Mouse (Mus musculus) hindbrain, embryonic 14.5 days (tissue): Measurements from ENCODE around the gene BC037034. TPM values are rescaled to one million over a fixed set of nuclear protein-coding genes. Genes with fewer than 3 reads are reported as not detected.
A peak's percentile ranks its signal among the peaks of the same experiment; 100 is the strongest.

Experiments used
- ATAC-seq: fragments of 200-750 bp; cut with Nextera tagmentation; 2 replicates; pipeline ENCODE4 v1.8.0; 2017; ENCODE audit warnings: moderate number of reproducible peaks, mild to moderate bottlenecking, moderate TSS enrichment, moderate library complexity; ENCODE audit not compliant: low FRiP score
- DNase-seq: peaks from one replicate; pipeline ENCODE4 v3.0.0-alpha.2; 2015; ENCODE audit warnings: low spot score
- H3K27ac ChIP-seq: fragments of 300-500 bp; sonication (generic); 2 replicates; pipeline ENCODE4 v1.5.1; 2014; ENCODE audit warnings: mild to moderate bottlenecking, moderate library complexity
- H3K27me3 ChIP-seq: fragments of 300-500 bp; sonication (generic); 2 replicates; pipeline ENCODE4 v1.6.1; 2014; ENCODE audit warnings: mild to moderate bottlenecking, low read length, mixed read lengths; ENCODE audit not compliant: control insufficient read depth, insufficient read depth
- H3K36me3 ChIP-seq: fragments of 300-500 bp; sonication (generic); replicated peaks from 2 replicates; pipeline ENCODE4 v1.6.1; 2014; ENCODE audit not compliant: control insufficient read depth, insufficient read depth
- H3K4me1 ChIP-seq: fragments of 300-500 bp; sonication (generic); replicated peaks from 2 replicates; pipeline ENCODE4 v1.6.1; 2014; ENCODE audit warnings: antibody characterized with exemption, low read length, mixed read lengths; ENCODE audit not compliant: control insufficient read depth, insufficient read depth
- H3K4me2 ChIP-seq: fragments of 300-500 bp; sonication (generic); replicated peaks from 2 replicates; pipeline ENCODE4 v1.6.1; 2014; ENCODE audit warnings: mild to moderate bottlenecking, moderate library complexity
- H3K4me3 ChIP-seq: fragments of 300-500 bp; sonication (generic); replicated peaks from 2 replicates; pipeline ENCODE4 v1.5.1; 2014; ENCODE audit warnings: mild to moderate bottlenecking, low read length
- H3K9ac ChIP-seq: fragments of 300-500 bp; sonication (generic); 2 replicates; pipeline ENCODE4 v1.6.1; 2014
- H3K9me3 ChIP-seq: fragments of 300-500 bp; sonication (generic); 2 replicates; pipeline ENCODE4 v1.6.1; 2016; ENCODE audit warnings: low read length; ENCODE audit not compliant: control insufficient read depth
- WGBS: fragments of 180-500 bp; shearing (Covaris S2); extraction: QIAGEN DNeasy Blood & Tissue Kit; methylation state at CpG from one replicate; pipeline ENCODE4 v1.1.7; 2014; 5-methylcytosine and 5-hydroxymethylcytosine counted together
- polyA plus RNA-seq: library from polyadenylated mRNA; unstranded; fragments of >200 nt; fragmentation: Nextera tagmentation; extraction: Ambion mirVana; gene quantifications from 2 replicates; pipeline ENCODE4 v1.2.1, GENCODE M21; 2014

BC037034 gene
- polyA plus RNA-seq, 1 experiment from 2014 or later = 19.7 TPM

DNA sequence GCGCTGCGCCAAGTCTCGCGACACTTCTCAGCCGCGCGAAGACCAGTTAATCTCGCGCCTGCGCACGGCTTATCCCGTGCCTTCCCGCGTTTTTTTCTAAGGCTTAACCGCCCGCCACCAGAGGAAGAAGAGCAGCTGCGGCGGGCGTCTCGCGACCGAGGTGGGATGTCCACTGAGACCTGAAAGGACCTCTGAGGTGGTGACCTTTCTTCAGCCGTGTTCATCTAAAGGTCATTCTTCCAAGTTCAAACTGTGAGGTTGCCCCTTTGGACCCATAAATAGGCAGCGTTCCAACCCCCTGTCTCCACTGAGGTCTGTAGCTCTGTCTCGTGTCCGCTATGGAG lies 16.6 kb upstream of the BC037034 start:
- H3K27ac ChIP-seq = no peak overlapping the region
- ATAC-seq (no peak), DNase-seq (no peak)
- H3K4me1 ChIP-seq = peaks cover 37% of the 10 kb centered on the region
- H3K36me3 ChIP-seq = peaks cover 28% of the 10 kb centered on the region
- 21% methylated on average over 26 of the region's 26 CpGs for WGBS
- H3K9ac ChIP-seq = no peak overlapping the region
- no peaks in the 10 kb centered on the region for H3K27me3 ChIP-seq
- H3K4me2 ChIP-seq = peak overlapping the region; percentile 68
- H3K4me3 ChIP-seq = peak overlapping the region; percentile 54
- peaks cover 7% of the 10 kb centered on the region; the same call in 1 of the 2 replicates for H3K9me3 ChIP-seq

DNA sequence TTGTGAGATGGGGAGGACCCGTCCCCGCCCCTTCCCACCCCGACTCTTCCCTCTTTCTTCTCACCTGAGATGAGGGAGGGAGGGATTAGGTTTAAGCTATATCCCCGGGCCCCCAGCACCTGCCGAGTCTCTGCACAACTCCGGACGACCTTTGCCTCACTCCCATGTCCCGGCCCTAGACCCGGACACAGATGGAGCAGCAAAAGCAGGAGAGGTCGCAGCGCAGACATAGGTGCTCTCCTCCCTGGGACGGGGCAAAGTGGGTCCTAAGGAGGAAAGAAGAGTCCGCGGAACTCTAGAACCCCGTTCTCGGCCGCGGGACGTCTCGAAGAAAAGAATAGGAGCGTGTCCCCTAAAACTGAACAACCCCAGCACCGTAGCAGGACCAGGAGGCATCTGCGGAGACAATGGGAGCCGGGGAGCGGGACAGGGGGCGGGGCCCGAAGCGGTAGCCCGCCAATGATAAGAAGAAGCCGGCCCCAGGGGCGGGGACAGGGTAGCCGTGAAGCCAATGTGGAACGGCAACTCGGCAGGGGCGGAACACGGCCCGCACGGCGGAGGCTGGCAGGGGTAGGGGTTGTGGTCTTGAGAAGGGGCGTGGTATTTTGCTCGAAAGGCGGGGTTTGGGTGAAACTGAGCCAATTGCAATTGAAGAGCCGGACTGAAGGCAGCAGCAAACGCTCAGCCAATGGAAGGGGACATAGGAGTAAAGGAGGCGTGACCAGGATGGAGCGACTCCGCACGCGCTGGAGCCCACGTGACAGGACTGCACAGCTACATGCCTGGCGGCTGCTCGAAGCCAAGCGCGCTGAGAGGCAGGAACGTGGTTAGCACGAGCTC lies 16.0 kb upstream of the BC037034 start, which contains the start of the genes Gm43720, Gpc2 and Stag3:
Gm43720 (minus strand) TSS at position 374 of the 840 bp plus-strand sequence.
Gpc2 (minus strand) TSS at position 421 of the 840 bp plus-strand sequence.
Stag3 (plus strand) TSS at position 656 of the 840 bp plus-strand sequence.
- peak within 1 kb of the TSS; percentile 64 for H3K27ac ChIP-seq
- ATAC-seq = peak; percentile 99
- peak within 1 kb of the TSS; percentile 68 for H3K4me2 ChIP-seq
- H3K4me1 ChIP-seq = peaks cover 43% of the 10 kb centered on the region
- 1% methylated on average over 56 of the region's 56 CpGs for WGBS
- H3K4me3 ChIP-seq = peak within 1 kb of the TSS; percentile 54
- H3K27me3 ChIP-seq = no peaks in the 10 kb centered on the region
- H3K36me3 ChIP-seq = peaks cover 32% of the 10 kb centered on the region
- H3K9me3 ChIP-seq = peaks cover 7% of the 10 kb centered on the region; the same call in 1 of the 2 replicates
- H3K9ac ChIP-seq = peak within 1 kb of the TSS; percentile 71
- peak; percentile 97 for DNase-seq

DNA sequence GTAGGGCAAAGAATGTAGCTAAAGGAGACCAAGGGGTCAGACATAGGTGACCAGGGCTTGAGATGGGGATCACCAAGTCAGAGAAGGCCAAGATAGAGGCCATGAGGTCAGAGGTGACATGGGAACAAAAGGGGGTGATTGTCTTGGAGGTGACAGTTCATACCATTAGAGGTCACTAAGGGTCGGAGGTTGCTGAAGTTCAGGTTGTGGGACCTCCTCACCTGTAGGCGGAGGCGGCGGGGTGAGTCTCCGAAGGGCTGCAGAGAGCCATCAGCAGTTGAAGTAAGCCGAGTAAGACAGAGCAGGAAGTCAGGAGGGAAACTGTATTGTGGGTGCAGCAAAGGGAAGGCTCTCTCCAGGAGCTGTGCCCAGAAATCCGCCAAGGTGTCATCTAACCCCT lies 14.2 kb upstream of the BC037034 start:
- no peak for DNase-seq
- Histone ChIP-seq H3K4me1 (peaks cover 52% of the 10 kb centered on the region), H3K36me3 (peaks cover 38% of the 10 kb centered on the region)

GRCm38 (mm10) chr5:138275216-138276050 lies 11.6 kb upstream of the BC037034 start:
- H3K36me3 ChIP-seq = peaks cover 38% of the 10 kb centered on the region
- DNase-seq = no peak
- peaks cover 52% of the 10 kb centered on the region for H3K4me1 ChIP-seq
- no peak overlapping the region for H3K27ac ChIP-seq
- H3K4me2 ChIP-seq = peak overlapping the region; percentile 62
- no peaks in the 10 kb centered on the region for H3K27me3 ChIP-seq
- peak overlapping the region; percentile 64 for H3K9ac ChIP-seq
- no peak for ATAC-seq
- 8% methylated on average over 41 of the region's 41 CpGs for WGBS
- peak overlapping the region; percentile 32 for H3K4me3 ChIP-seq
- H3K9me3 ChIP-seq = peaks cover 1% of the 10 kb centered on the region; the same call in 1 of the 2 replicates

More for the DNA sequence above, 14.2 kb upstream of the BC037034 start:
- Histone ChIP-seq H3K9ac (peak overlapping the region; percentile 71), H3K4me3 (peak overlapping the region; percentile 54), H3K4me2 (peak overlapping the region; percentile 68), H3K27ac (no peak overlapping the region), H3K9me3 (peaks cover 7% of the 10 kb centered on the region; the same call in 1 of the 2 replicates), H3K27me3 (no peaks in the 10 kb centered on the region)
- WGBS = 83% methylated on average over 7 of the region's 7 CpGs
- no peak for ATAC-seq

DNA sequence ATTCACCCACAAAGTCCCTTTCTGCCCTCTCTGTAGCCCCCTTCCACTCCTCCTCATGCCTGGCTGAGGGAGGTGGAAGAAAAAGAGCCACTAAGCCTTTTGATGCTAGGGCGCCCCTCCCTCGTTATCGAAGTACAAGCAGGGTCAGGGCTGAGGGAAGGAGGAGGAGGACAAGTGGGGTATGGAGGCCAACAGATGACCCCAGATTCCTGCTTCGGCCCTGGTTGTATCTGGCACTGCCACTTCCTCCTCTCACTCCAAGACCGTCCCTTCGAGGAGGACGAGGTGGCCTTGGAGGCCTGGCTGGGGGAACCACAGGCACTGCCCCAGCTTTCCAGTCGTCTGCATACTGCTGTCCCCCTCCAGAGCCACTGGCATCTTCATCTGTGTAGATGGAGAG lies 10.4 kb upstream of the BC037034 start:
- no peak overlapping the region for H3K4me2 ChIP-seq
- no peak overlapping the region for H3K9ac ChIP-seq
- no peak overlapping the region for H3K27ac ChIP-seq
- ATAC-seq (no peak), DNase-seq (no peak)
- H3K27me3 ChIP-seq = no peaks in the 10 kb centered on the region
- peaks cover 52% of the 10 kb centered on the region for H3K4me1 ChIP-seq
- no peaks in the 10 kb centered on the region for H3K9me3 ChIP-seq
- 42% methylated on average over 8 of the region's 8 CpGs for WGBS
- H3K36me3 ChIP-seq = peaks cover 38% of the 10 kb centered on the region
- no peak overlapping the region for H3K4me3 ChIP-seq

GRCm38 (mm10) chr5:138272409-138272923 lies 8.6 kb upstream of the BC037034 start, which contains the start of gene Gal3st4:
Gene Gal3st4, minus strand, starts transcription at chr5:138272840.
- Histone ChIP-seq H3K9ac (peak within 1 kb of the TSS; percentile 45), H3K4me1 (peaks cover 36% of the 10 kb centered on the region), H3K27me3 (no peaks in the 10 kb centered on the region), H3K4me2 (peak within 1 kb of the TSS; percentile 39), H3K9me3 (no peaks in the 10 kb centered on the region), H3K4me3 (peak within 1 kb of the TSS; percentile 4; the same call in 1 of the 2 replicates), H3K27ac (peak within 1 kb of the TSS; percentile 17; the same call in 1 of the 2 replicates), H3K36me3 (peaks cover 29% of the 10 kb centered on the region)
- ATAC-seq (no peak), DNase-seq (no peak)
- WGBS = 1% methylated on average over 12 of the region's 12 CpGs

DNA sequence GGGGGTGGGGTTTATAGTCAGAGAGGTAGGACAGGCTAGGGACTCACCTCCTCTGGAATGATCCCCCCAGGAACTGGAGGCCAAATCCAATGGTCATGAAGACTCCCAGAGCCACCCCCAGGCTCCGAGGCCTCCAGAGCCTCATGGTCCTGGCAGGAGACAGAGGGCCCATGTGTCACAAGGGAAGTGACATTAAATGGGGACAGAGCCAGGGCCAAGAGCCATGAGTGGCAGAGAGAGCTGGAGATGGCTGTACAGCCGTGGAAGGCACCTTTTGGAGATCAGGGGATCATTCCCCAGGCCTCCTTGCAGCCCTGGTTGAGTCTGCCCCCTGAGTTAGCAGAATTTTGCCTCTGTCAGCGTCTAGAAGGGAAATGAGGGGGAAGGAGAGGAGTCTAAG lies 7.4 kb upstream of the BC037034 start:
- DNase-seq = no peak
- 47% methylated on average over 3 of the region's 3 CpGs for WGBS
- no peaks in the 10 kb centered on the region for H3K27me3 ChIP-seq
- peaks cover 23% of the 10 kb centered on the region for H3K36me3 ChIP-seq
- H3K4me2 ChIP-seq = no peak overlapping the region
- H3K27ac ChIP-seq = no peak overlapping the region
- no peak overlapping the region for H3K4me3 ChIP-seq
- no peaks in the 10 kb centered on the region for H3K9me3 ChIP-seq
- H3K4me1 ChIP-seq = peaks cover 23% of the 10 kb centered on the region
- no peak overlapping the region for H3K9ac ChIP-seq
- no peak for ATAC-seq

DNA sequence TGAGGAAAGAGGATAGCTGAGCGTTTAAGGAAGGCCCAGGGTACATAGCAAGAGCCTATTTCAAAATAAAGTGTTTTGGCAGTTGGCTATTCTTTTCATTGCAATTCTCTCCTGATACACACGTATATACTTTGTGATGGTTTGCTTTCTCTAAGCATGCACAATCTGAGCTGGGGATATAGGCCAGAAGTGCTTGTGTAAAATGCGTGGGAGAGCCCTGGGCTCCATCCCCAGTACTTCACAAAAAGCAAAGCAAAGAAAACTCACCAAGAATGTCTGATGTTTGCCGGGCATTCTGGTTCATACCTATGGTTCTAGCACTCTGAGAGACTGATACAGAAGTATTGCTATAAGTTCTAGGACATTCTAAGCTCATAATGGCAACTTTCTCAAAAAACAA lies 5.1 kb upstream of the BC037034 start:
- no peak for ATAC-seq

GRCm38 (mm10) chr5:138267114-138267513 lies 3.3 kb upstream of the BC037034 start:
- Histone ChIP-seq H3K27ac (no peak overlapping the region), H3K4me2 (no peak overlapping the region), H3K27me3 (no peaks in the 10 kb centered on the region), H3K9me3 (no peaks in the 10 kb centered on the region), H3K36me3 (peaks cover 14% of the 10 kb centered on the region), H3K4me1 (peaks cover 20% of the 10 kb centered on the region), H3K4me3 (no peak overlapping the region), H3K9ac (no peak overlapping the region)
- no peak for ATAC-seq
- no peak for DNase-seq
- 83% methylated on average over 3 of the region's 3 CpGs for WGBS

More for the DNA sequence above, 5.1 kb upstream of the BC037034 start:
- H3K27me3 ChIP-seq = no peaks in the 10 kb centered on the region
- peaks cover 17% of the 10 kb centered on the region for H3K4me1 ChIP-seq
- DNase-seq = no peak
- H3K36me3 ChIP-seq = peaks cover 13% of the 10 kb centered on the region
- 86% methylated on average over 4 of the region's 4 CpGs for WGBS
- H3K4me2 ChIP-seq = no peak overlapping the region
- H3K9ac ChIP-seq = no peak overlapping the region
- no peak overlapping the region for H3K27ac ChIP-seq
- no peak overlapping the region for H3K4me3 ChIP-seq
- no peaks in the 10 kb centered on the region for H3K9me3 ChIP-seq
